Mouse (Mus musculus): ENCODE data around the gene Zmynd11. TPM values are rescaled to one million over a fixed set of nuclear protein-coding genes. Genes with fewer than 3 reads are reported as not detected.
A peak's percentile ranks its signal among the peaks of the same experiment; 100 is the strongest.

Gene Zmynd11
- total RNA-seq, 4 experiments from 2014 or later: 118 to 129 (median 127) TPM

- no peak for DNase-seq (ENCODE audit: low spot score)
Measured at GRCm38 (mm10) chr13:9660711-9661110, 104.4 kb downstream of the Zmynd11 start.

GRCm38 (mm10) chr13:9656613-9657012 is 108.5 kb downstream of the Zmynd11 start:
- no peak for DNase-seq (ENCODE audit: low spot score)

- DNase-seq (ENCODE audit: low spot score): no peak
Measured at GRCm38 (mm10) chr13:9653018-9653417, 112.1 kb downstream of the Zmynd11 start.

- no peak for DNase-seq (ENCODE audit: low spot score)
Measured at GRCm38 (mm10) chr13:9650580-9650979, 114.5 kb downstream of the Zmynd11 start.

- no peak for DNase-seq (ENCODE audit: low spot score)
Measured at GRCm38 (mm10) chr13:9649894-9650293, 115.2 kb downstream of the Zmynd11 start.

GRCm38 (mm10) chr13:9648716-9649115 is 116.4 kb downstream of the Zmynd11 start:
- no peak for DNase-seq (ENCODE audit: low spot score)

GRCm38 (mm10) chr13:9637949-9638348 is 127.2 kb downstream of the Zmynd11 start:
- DNase-seq (ENCODE audit: low spot score): no peak

GRCm38 (mm10) chr13:9636505-9636904 is 128.6 kb downstream of the Zmynd11 start:
- DNase-seq (ENCODE audit: low spot score): peak; percentile 6

GRCm38 (mm10) chr13:9635951-9636350 is 129.2 kb downstream of the Zmynd11 start:
- DNase-seq (ENCODE audit: low spot score): no peak

Measured in heart, adult 8-10 months (tissue).